Mouse (Mus musculus): ENCODE measurements around the gene Card6. TPM values are rescaled to one million over a fixed set of nuclear protein-coding genes. Genes with fewer than 3 reads are reported as not detected.
A peak's percentile ranks its signal among the peaks of the same experiment; 100 is the strongest.

Gene Card6
- total RNA-seq, 1 experiment = 0.18 TPM

- H3K9ac ChIP-seq (ENCODE audit: insufficient read depth, low read depth, low read length, poor library complexity, severe bottlenecking) = no peak overlapping the region
- H3K27ac ChIP-seq (ENCODE audit: insufficient read depth, low read depth, low read length, poor library complexity, severe bottlenecking) = no peak overlapping the region
- no peak for DNase-seq (ENCODE audit: low read depth, low spot score)
- no peak overlapping the region for H3K4me3 ChIP-seq (ENCODE audit: insufficient read depth in 1 of 2, low read depth in 1 of 2, low read length in 2 of 2, poor library complexity in 1 of 2, severe bottlenecking in 1 of 2)
- peaks cover 52% of the 10 kb centered on the region for H3K36me3 ChIP-seq (ENCODE audit: control insufficient read depth, insufficient read depth, low read length, poor library complexity, severe bottlenecking)
- TF ChIP-seq ZC3H11A (IDR thresholded peaks at IDR 0.05; ENCODE audit: borderline replicate concordance, low read depth, low read length) (no peak), HCFC1 (IDR thresholded peaks at IDR 0.05; ENCODE audit: borderline replicate concordance, insufficient read depth, low read length) (no peak), MAFK (IDR thresholded peaks at IDR 0.05; ENCODE audit: insufficient read depth, low read depth, low read length) (no peak), CHD2 (IDR thresholded peaks at IDR 0.05; ENCODE audit: low read depth, low read length) (no peak), ZNF384 (IDR thresholded peaks at IDR 0.05; ENCODE audit: low read depth, low read length) (no peak)
- H3K4me1 ChIP-seq (ENCODE audit: control insufficient read depth in 2 of 2, insufficient read depth in 2 of 2, low read length in 2 of 2, poor library complexity in 1 of 2) = peaks cover 2 to 3% of the 10 kb centered on the region in 2 experiments; a peak in 1 of 4 replicates
- in situ Hi-C loops (cut with MboI; ENCODE audit: low sequenced_read_pairs in 2 of 2, unreplicated experiment in 2 of 2) = no loop called here
- H3K9me3 ChIP-seq (ENCODE audit: control insufficient read depth, insufficient read depth, low read depth, low read length) = no peaks in the 10 kb centered on the region
Observed at GRCm38 (mm10) chr15:5121535-5122313, 13.4 kb upstream of the Card6 start.

GRCm38 (mm10) chr15:5119707-5120106, 11.4 kb upstream of the Card6 start:
- DNase-seq (ENCODE audit: low read depth, low spot score) = no peak
- peaks cover 54% of the 10 kb centered on the region for H3K36me3 ChIP-seq (ENCODE audit: control insufficient read depth, insufficient read depth, low read length, poor library complexity, severe bottlenecking)
- no peak overlapping the region for H3K27ac ChIP-seq (ENCODE audit: insufficient read depth, low read depth, low read length, poor library complexity, severe bottlenecking)

GRCm38 (mm10) chr15:5119192-5119591, 10.9 kb upstream of the Card6 start:
- DNase-seq (ENCODE audit: low read depth, low spot score) = no peak
- no peaks in the 10 kb centered on the region for H3K9me3 ChIP-seq (ENCODE audit: control insufficient read depth, insufficient read depth, low read depth, low read length)
- H3K9ac ChIP-seq (ENCODE audit: insufficient read depth, low read depth, low read length, poor library complexity, severe bottlenecking) = peak overlapping the region; percentile 73; the same call in 1 of the 2 replicates
- no peak overlapping the region for H3K27ac ChIP-seq (ENCODE audit: insufficient read depth, low read depth, low read length, poor library complexity, severe bottlenecking)
- TF ChIP-seq ZC3H11A (IDR thresholded peaks at IDR 0.05; ENCODE audit: borderline replicate concordance, low read depth, low read length) (no peak), CHD2 (IDR thresholded peaks at IDR 0.05; ENCODE audit: low read depth, low read length) (no peak), HCFC1 (IDR thresholded peaks at IDR 0.05; ENCODE audit: borderline replicate concordance, insufficient read depth, low read length) (no peak), MAFK (IDR thresholded peaks at IDR 0.05; ENCODE audit: insufficient read depth, low read depth, low read length) (no peak), ZNF384 (IDR thresholded peaks at IDR 0.05; ENCODE audit: low read depth, low read length) (no peak)
- peak overlapping the region in 1 of 2 experiments; percentile 96; a peak in 1 of 4 replicates for H3K4me3 ChIP-seq (ENCODE audit: insufficient read depth in 1 of 2, low read depth in 1 of 2, low read length in 2 of 2, poor library complexity in 1 of 2, severe bottlenecking in 1 of 2)
- peaks cover 2 to 3% of the 10 kb centered on the region in 2 experiments; a peak in 1 of 4 replicates for H3K4me1 ChIP-seq (ENCODE audit: control insufficient read depth in 2 of 2, insufficient read depth in 2 of 2, low read length in 2 of 2, poor library complexity in 1 of 2)
- H3K36me3 ChIP-seq (ENCODE audit: control insufficient read depth, insufficient read depth, low read length, poor library complexity, severe bottlenecking) = peaks cover 49% of the 10 kb centered on the region
- in situ Hi-C loops (cut with MboI; ENCODE audit: low sequenced_read_pairs in 2 of 2, unreplicated experiment in 2 of 2) = no loop called here

More at GRCm38 (mm10) chr15:5119707-5120106, 11.4 kb upstream of the Card6 start:
- in situ Hi-C loops (cut with MboI; ENCODE audit: low sequenced_read_pairs in 2 of 2, unreplicated experiment in 2 of 2) = no loop called here
- H3K4me1 ChIP-seq (ENCODE audit: control insufficient read depth in 2 of 2, insufficient read depth in 2 of 2, low read length in 2 of 2, poor library complexity in 1 of 2) = peaks cover 2 to 3% of the 10 kb centered on the region in 2 experiments; a peak in 1 of 4 replicates
- peak overlapping the region in 1 of 2 experiments; percentile 96; a peak in 1 of 4 replicates for H3K4me3 ChIP-seq (ENCODE audit: insufficient read depth in 1 of 2, low read depth in 1 of 2, low read length in 2 of 2, poor library complexity in 1 of 2, severe bottlenecking in 1 of 2)
- H3K9ac ChIP-seq (ENCODE audit: insufficient read depth, low read depth, low read length, poor library complexity, severe bottlenecking) = peak overlapping the region; percentile 44; the same call in 1 of the 2 replicates
- H3K9me3 ChIP-seq (ENCODE audit: control insufficient read depth, insufficient read depth, low read depth, low read length) = no peaks in the 10 kb centered on the region
- TF ChIP-seq ZNF384 (IDR thresholded peaks at IDR 0.05; ENCODE audit: low read depth, low read length) (no peak), ZC3H11A (IDR thresholded peaks at IDR 0.05; ENCODE audit: borderline replicate concordance, low read depth, low read length) (no peak), MAFK (IDR thresholded peaks at IDR 0.05; ENCODE audit: insufficient read depth, low read depth, low read length) (no peak), HCFC1 (IDR thresholded peaks at IDR 0.05; ENCODE audit: borderline replicate concordance, insufficient read depth, low read length) (no peak), CHD2 (IDR thresholded peaks at IDR 0.05; ENCODE audit: low read depth, low read length) (no peak; the same call in 1 of the 2 replicates)

- H3K4me3 ChIP-seq (ENCODE audit: insufficient read depth in 1 of 2, low read depth in 1 of 2, low read length in 2 of 2, poor library complexity in 1 of 2, severe bottlenecking in 1 of 2) = peak overlapping the region; percentile 96 to 98
- H3K9me3 ChIP-seq (ENCODE audit: control insufficient read depth, insufficient read depth, low read depth, low read length) = no peaks in the 10 kb centered on the region
- peak overlapping the region; percentile 73; the same call in 1 of the 2 replicates for H3K9ac ChIP-seq (ENCODE audit: insufficient read depth, low read depth, low read length, poor library complexity, severe bottlenecking)
- peaks cover 2 to 3% of the 10 kb centered on the region in 2 experiments; a peak in 1 of 4 replicates for H3K4me1 ChIP-seq (ENCODE audit: control insufficient read depth in 2 of 2, insufficient read depth in 2 of 2, low read length in 2 of 2, poor library complexity in 1 of 2)
- no peak for DNase-seq (ENCODE audit: low read depth, low spot score)
- no peak overlapping the region for H3K27ac ChIP-seq (ENCODE audit: insufficient read depth, low read depth, low read length, poor library complexity, severe bottlenecking)
- no peak for TF ChIP-seq HCFC1 (IDR thresholded peaks at IDR 0.05; ENCODE audit: borderline replicate concordance, insufficient read depth, low read length)
- in situ Hi-C loops (cut with MboI; ENCODE audit: low sequenced_read_pairs in 2 of 2, unreplicated experiment in 2 of 2) = no loop called here
- peaks cover 48% of the 10 kb centered on the region for H3K36me3 ChIP-seq (ENCODE audit: control insufficient read depth, insufficient read depth, low read length, poor library complexity, severe bottlenecking)
Observed at GRCm38 (mm10) chr15:5118626-5119025, 10.3 kb upstream of the Card6 start.
